Mouse (Mus musculus): ENCODE measurements around the gene Phactr2. TPM values are rescaled to one million over a fixed set of nuclear protein-coding genes. Genes with fewer than 3 reads are reported as not detected.
"Not testable (repeated sequence)": the region's sequence is repeated elsewhere in the genome, so short reads cannot be mapped to it uniquely, and the experiment has no call there.

The Phactr2 gene
- polyA plus RNA-seq, 1 experiment from 2014 or later: 5.3 TPM

- no peak overlapping the region for H3K9ac ChIP-seq
- H3K36me3 ChIP-seq: no peaks in the 10 kb centered on the region
- no peak overlapping the region for H3K4me3 ChIP-seq (replicated peaks)
- H3K4me1 ChIP-seq (replicated peaks): peaks cover 6% of the 10 kb centered on the region
- no peak overlapping the region for H3K27ac ChIP-seq
- H3K27me3 ChIP-seq: peaks cover 24% of the 10 kb centered on the region
- H3K4me2 ChIP-seq: no peak overlapping the region
- 58% methylated on average over 6 of the region's 6 CpGs for WGBS (ENCODE audit: insufficient replicate concordance)
- no peak for DNase-seq
- ATAC-seq (ENCODE audit: low read depth): no peak
- H3K9me3 ChIP-seq (replicated peaks): no peaks in the 10 kb centered on the region
Observed at GRCm38 (mm10) chr10:13479341-13479740, 5.1 kb upstream of the Phactr2 start.

DNA sequence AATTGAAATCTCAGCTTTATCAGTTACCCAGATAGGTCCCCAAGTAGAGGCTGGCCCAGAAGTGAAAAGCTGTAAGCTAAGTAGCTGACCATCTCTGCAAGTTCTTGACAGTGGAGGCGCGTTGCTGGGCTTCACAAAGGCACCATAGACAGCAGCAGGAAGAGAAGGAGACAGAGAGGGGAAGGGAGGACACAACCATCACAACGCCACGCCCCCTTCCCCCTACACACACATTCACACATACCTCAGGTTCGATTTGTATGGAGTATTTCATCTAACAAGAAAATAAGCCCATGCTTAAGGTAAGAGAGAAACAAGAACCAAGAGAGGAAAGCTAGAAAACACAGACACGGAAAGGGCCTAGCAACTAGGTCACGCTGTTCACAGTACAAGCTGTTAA, 909 bp upstream of the Phactr2 start:
- ATAC-seq (ENCODE audit: low read depth) (no peak), DNase-seq (no peak)
- Histone ChIP-seq H3K27ac (no peak overlapping the region), H3K36me3 (no peaks in the 10 kb centered on the region), H3K4me3 (replicated peaks) (no peak overlapping the region), H3K9me3 (replicated peaks) (no peaks in the 10 kb centered on the region), H3K4me1 (replicated peaks) (peaks cover 11% of the 10 kb centered on the region), H3K4me2 (peak overlapping the region; percentile 79; the same call in 1 of the 2 replicates), H3K9ac (no peak overlapping the region), H3K27me3 (peaks cover 50% of the 10 kb centered on the region)
- 18% methylated on average over 7 of the region's 7 CpGs for WGBS (ENCODE audit: insufficient replicate concordance)

GRCm38 (mm10) chr10:13474568-13474955, 350 bp upstream of the Phactr2 start:
- Histone ChIP-seq H3K4me1 (replicated peaks) (peaks cover 11% of the 10 kb centered on the region), H3K9ac (peak overlapping the region; percentile 57), H3K36me3 (no peaks in the 10 kb centered on the region), H3K4me3 (replicated peaks) (peak overlapping the region; percentile 61), H3K27ac (no peak overlapping the region), H3K27me3 (peaks cover 50% of the 10 kb centered on the region), H3K4me2 (peak overlapping the region; percentile 79), H3K9me3 (replicated peaks) (no peaks in the 10 kb centered on the region)
- DNase-seq: no peak
- no peak for ATAC-seq (ENCODE audit: low read depth)
- WGBS (ENCODE audit: insufficient replicate concordance): 2% methylated on average over 10 of the region's 10 CpGs

GRCm38 (mm10) chr10:13473287-13473832, 852 bp downstream of the Phactr2 start:
- Histone ChIP-seq H3K27ac (no peak overlapping the region), H3K36me3 (no peaks in the 10 kb centered on the region), H3K9ac (peak overlapping the region; percentile 57; the same call in 1 of the 2 replicates), H3K27me3 (peaks cover 50% of the 10 kb centered on the region), H3K4me1 (replicated peaks) (peaks cover 11% of the 10 kb centered on the region), H3K4me3 (replicated peaks) (peak overlapping the region; percentile 61), H3K4me2 (peak overlapping the region; percentile 79), H3K9me3 (replicated peaks) (no peaks in the 10 kb centered on the region)
- 16% methylated on average over 17 of the region's 17 CpGs for WGBS (ENCODE audit: insufficient replicate concordance)
- ATAC-seq (ENCODE audit: low read depth): no peak
- DNase-seq: no peak

- H3K27me3 ChIP-seq: peaks cover 36% of the 10 kb centered on the region
- H3K4me1 ChIP-seq (replicated peaks): peaks cover 11% of the 10 kb centered on the region
- no peak overlapping the region for H3K9ac ChIP-seq
- no peak overlapping the region for H3K4me2 ChIP-seq
- ATAC-seq (ENCODE audit: low read depth) (no peak), DNase-seq (peak; percentile 4)
- no peaks in the 10 kb centered on the region for H3K9me3 ChIP-seq (replicated peaks)
- 41% methylated on average over 3 of the region's 3 CpGs for WGBS (ENCODE audit: insufficient replicate concordance)
- H3K4me3 ChIP-seq (replicated peaks): no peak overlapping the region
- no peak overlapping the region for H3K27ac ChIP-seq
- H3K36me3 ChIP-seq: no peaks in the 10 kb centered on the region
Observed at GRCm38 (mm10) chr10:13470236-13470635, 4.0 kb downstream of the Phactr2 start.

DNA sequence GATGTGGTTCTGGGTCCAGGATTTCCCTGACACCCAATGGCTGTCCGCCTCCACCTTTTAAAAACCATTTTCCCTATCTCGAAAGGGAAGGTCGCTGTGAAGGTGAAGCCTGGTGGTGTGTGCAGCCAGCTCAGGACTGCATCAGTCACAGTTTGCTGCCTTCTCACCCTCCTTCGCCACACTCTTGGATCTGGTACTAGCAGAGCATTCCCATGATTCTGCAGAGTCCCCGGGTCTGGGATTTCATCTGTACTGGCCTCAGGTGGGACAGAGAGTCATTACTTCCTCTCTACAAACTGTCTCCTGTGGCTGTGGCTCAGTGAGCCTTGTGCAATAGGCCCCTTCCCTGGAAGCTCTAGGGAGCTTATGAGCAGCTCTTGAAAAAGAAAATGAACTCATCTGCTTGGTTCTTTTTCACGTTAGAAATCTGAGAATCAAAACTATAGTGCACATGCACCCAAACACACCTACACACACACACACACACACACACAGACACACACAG, 6.1 kb downstream of the Phactr2 start:
- H3K4me2 ChIP-seq; ATAC-seq (ENCODE audit: low read depth); H3K27ac ChIP-seq; H3K4me1 ChIP-seq (replicated peaks); DNase-seq; H3K4me3 ChIP-seq (replicated peaks); H3K36me3 ChIP-seq; H3K9ac ChIP-seq; H3K9me3 ChIP-seq (replicated peaks): not testable (repeated sequence)
- peaks cover 14% of the 10 kb centered on the region for H3K27me3 ChIP-seq
- 53% methylated on average over 6 of the region's 6 CpGs for WGBS (ENCODE audit: insufficient replicate concordance)

- WGBS (ENCODE audit: insufficient replicate concordance): 63% methylated on average over 5 of the region's 5 CpGs
- H3K27me3 ChIP-seq: peaks cover 2% of the 10 kb centered on the region
- no peaks in the 10 kb centered on the region for H3K4me1 ChIP-seq (replicated peaks)
- H3K9me3 ChIP-seq (replicated peaks): no peaks in the 10 kb centered on the region
- no peak overlapping the region for H3K4me2 ChIP-seq
- DNase-seq (no peak), ATAC-seq (ENCODE audit: low read depth) (no peak)
- H3K36me3 ChIP-seq: no peaks in the 10 kb centered on the region
- H3K27ac ChIP-seq: no peak overlapping the region
- H3K4me3 ChIP-seq (replicated peaks): no peak overlapping the region
- no peak overlapping the region for H3K9ac ChIP-seq
Observed at GRCm38 (mm10) chr10:13466925-13467324, 7.3 kb downstream of the Phactr2 start.

- H3K27ac ChIP-seq; H3K27me3 ChIP-seq; H3K4me3 ChIP-seq (replicated peaks); ATAC-seq (ENCODE audit: low read depth); H3K4me1 ChIP-seq (replicated peaks); DNase-seq; H3K9ac ChIP-seq; H3K4me2 ChIP-seq; H3K36me3 ChIP-seq; H3K9me3 ChIP-seq (replicated peaks): not testable (repeated sequence)
- WGBS (ENCODE audit: insufficient replicate concordance): 71% methylated on average over 3 of the region's 3 CpGs
Observed at GRCm38 (mm10) chr10:13464295-13464694, 9.9 kb downstream of the Phactr2 start.

DNA sequence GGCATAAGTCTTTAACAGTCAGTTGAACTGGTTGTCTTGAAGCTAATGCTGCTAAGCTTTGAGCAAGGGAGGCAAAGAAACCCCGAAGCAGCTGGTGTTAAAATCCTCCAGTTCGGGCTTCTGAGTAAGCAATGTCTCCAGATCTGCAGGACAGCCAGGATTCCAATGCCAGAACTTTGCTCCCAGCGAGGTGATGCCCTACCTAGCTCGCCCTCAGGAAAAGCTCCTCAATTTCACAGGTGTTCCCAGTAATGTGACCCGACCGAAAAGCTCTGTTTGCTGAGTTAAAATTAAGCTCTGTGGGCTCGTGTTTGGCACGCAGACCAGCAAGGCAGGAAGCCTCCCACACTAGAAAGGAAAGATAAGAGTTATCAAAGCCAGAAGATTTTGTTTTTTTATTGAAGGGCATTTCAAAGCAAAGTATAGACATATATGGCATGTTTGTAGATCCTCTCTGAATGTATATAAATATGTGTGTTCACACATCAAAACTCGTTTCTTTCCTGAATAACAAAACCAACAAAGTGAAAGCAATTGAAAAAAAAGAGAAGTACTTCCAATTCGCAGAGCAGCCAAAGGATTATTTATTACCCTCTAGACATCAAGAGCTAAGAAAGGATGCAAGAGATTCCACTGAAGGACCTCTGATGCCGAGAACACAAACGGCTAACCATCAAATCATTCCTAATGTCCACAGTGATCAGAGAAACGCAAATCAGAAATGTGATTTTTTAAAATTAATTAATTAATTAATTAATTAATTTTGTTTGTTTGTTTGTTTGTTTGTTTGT, 20.8 kb downstream of the Phactr2 start:
- Histone ChIP-seq H3K4me3 (replicated peaks) (no peak overlapping the region), H3K36me3 (no peaks in the 10 kb centered on the region), H3K9ac (no peak overlapping the region), H3K4me2 (peak overlapping the region; percentile 33; the same call in 1 of the 2 replicates), H3K9me3 (replicated peaks) (no peaks in the 10 kb centered on the region), H3K27ac (no peak overlapping the region), H3K27me3 (no peaks in the 10 kb centered on the region), H3K4me1 (replicated peaks) (no peaks in the 10 kb centered on the region; the same call in 1 of the 2 replicates)
- WGBS (ENCODE audit: insufficient replicate concordance): 24% methylated on average over 13 of the region's 13 CpGs
- DNase-seq: no peak
- ATAC-seq (ENCODE audit: low read depth): no peak

- Histone ChIP-seq H3K4me2 (no peak overlapping the region), H3K4me1 (replicated peaks) (peaks cover 4% of the 10 kb centered on the region; the same call in 1 of the 2 replicates), H3K27ac (no peak overlapping the region), H3K36me3 (no peaks in the 10 kb centered on the region), H3K9me3 (replicated peaks) (no peaks in the 10 kb centered on the region), H3K9ac (no peak overlapping the region), H3K27me3 (no peaks in the 10 kb centered on the region), H3K4me3 (replicated peaks) (no peak overlapping the region)
- ATAC-seq (ENCODE audit: low read depth) (no peak), DNase-seq (no peak)
- WGBS (ENCODE audit: insufficient replicate concordance): 77% methylated on average over 6 of the region's 6 CpGs
Observed at GRCm38 (mm10) chr10:13451640-13452039, 22.6 kb downstream of the Phactr2 start.

DNA sequence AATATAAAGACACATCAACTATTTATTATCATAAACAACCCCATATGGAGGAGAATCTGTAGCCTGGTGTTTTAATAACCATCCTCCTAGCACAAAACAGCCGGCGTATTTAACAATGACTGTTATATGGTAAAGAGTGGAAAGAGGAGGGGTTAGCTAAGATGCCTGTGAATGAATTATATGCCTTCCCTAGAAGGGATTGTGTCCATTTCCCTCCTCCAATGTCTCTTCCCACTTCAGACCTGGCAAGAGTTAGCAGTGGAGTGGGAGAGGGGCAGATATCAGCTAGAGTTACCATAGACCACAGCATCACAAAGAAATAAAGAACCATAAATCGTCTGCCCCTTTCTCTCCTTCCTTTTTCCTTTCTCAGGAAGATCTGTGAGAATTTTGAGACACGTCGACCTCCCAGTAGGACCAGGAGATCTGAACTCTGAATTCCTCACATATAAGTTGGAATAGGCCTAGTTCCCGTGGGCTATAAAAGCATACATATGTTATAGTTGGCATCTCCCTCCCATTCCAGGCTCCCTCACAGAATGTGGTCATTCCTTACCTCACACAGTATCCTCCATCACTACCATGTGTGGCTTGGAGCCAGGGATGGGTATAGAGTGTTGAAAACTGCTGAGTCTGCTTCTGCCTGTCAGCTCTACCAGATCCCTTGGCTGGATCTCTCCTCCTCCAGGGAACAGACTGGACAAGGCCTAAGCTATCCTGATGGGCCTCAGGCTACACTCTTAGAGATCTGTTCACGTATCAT, 25.7 kb downstream of the Phactr2 start:
- ATAC-seq (ENCODE audit: low read depth): no peak
- Histone ChIP-seq H3K27ac (no peak overlapping the region), H3K4me1 (replicated peaks) (peaks cover 4% of the 10 kb centered on the region; the same call in 1 of the 2 replicates), H3K4me3 (replicated peaks) (no peak overlapping the region), H3K27me3 (no peaks in the 10 kb centered on the region), H3K4me2 (no peak overlapping the region), H3K9me3 (replicated peaks) (no peaks in the 10 kb centered on the region), H3K36me3 (no peaks in the 10 kb centered on the region), H3K9ac (no peak overlapping the region)
- no peak for DNase-seq
- 63% methylated on average over 7 of the region's 7 CpGs for WGBS (ENCODE audit: insufficient replicate concordance)

Data from liver, embryonic 13.5 days (tissue).